Mouse (Mus musculus): ENCODE data around the gene Zfp668. TPM values are rescaled to one million over a fixed set of nuclear protein-coding genes. Genes with fewer than 3 reads are reported as not detected.
A peak's percentile ranks its signal among the peaks of the same experiment; 100 is the strongest.
"Not testable (repeated sequence)": the region's sequence is repeated elsewhere in the genome, so short reads cannot be mapped to it uniquely, and the experiment has no call there.

Zfp668 gene
- polyA plus RNA-seq, 1 experiment = 15.3 TPM

DNA sequence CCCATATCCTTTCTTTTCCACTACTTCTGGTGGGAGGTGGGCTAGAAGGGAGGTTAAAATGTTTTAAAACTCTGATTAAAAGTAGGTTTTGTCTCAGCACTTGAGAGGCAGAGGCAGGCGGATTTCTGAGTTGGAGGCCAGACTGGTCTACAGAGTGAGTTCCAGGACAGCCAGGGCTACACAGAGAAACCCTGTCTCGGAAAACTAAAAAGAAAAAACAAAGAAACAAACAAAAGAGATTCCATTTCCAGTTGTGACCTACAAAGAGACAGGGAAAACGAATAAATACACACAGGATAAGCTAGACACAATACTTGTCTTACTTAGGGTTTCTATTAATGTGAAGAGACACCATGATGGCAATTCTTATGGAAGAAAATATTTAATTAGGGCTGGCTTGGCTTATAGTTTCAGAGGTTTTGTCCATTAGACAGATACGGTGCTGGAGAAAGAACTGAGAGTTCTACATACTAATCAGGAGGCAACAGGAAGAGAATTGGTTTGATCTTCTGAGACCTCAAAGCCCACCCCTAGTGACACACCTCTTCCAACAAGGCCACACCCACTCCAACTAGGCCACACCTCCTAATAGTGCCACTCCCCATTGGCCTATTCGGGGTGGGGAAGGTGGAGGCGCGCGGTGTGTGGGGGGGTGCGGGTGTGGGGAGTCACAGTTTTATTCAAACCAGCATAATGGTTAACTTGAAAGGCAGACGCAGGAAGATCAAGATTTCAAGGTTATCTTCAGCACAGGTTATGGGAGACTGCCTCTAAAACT, 21.7 kb upstream of the Zfp668 start:
- no peak overlapping the region for H3K4me3 ChIP-seq (ENCODE audit: low read depth, low read length)
- no peak overlapping the region for H3K9ac ChIP-seq (ENCODE audit: low read depth, poor library complexity, severe bottlenecking)
- no peak overlapping the region for H3K27ac ChIP-seq (ENCODE audit: insufficient read depth, low read length)
- H3K36me3 ChIP-seq (ENCODE audit: control insufficient read depth, insufficient read depth, low read length, poor library complexity, severe bottlenecking) = no peaks in the 10 kb centered on the region
- H3K27me3 ChIP-seq (ENCODE audit: control insufficient read depth, insufficient read depth, low read length, poor library complexity, severe bottlenecking) = no peaks in the 10 kb centered on the region
- no peaks in the 10 kb centered on the region for H3K9me3 ChIP-seq (replicated peaks; ENCODE audit: control insufficient read depth, insufficient read depth, low read length, poor library complexity, severe bottlenecking)
- no peaks in the 10 kb centered on the region for H3K4me1 ChIP-seq (ENCODE audit: control insufficient read depth, insufficient read depth, low read length)
- TF ChIP-seq CTCF (IDR thresholded peaks at IDR 0.05; ENCODE audit: low read depth, low read length) = no peak
- TF ChIP-seq EP300 (IDR thresholded peaks at IDR 0.05; ENCODE audit: insufficient read depth, low read depth, low read length) = no peak
- TF ChIP-seq POLR2A (IDR thresholded peaks at IDR 0.05; ENCODE audit: insufficient read depth, low read length) = no peak

DNA sequence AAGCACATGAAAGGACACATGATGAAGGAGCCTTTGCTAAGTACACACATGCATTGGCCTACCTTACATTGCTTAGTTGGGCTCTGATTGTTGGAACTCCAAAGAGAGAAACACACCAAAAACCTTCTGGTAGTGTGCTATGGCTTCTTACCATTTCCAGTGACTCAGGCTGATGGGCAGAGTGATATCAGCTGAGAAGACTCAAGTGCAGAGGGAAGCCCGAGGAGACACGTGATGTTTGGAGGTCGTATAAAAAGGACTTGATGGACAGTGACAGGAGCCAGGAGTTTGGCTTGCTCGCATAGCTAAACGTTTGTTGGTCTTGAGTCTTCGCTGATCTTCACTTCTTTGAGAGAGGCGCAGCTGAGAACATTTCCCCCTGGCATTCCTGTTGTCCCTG, 20.9 kb upstream of the Zfp668 start:
- H3K9ac ChIP-seq (ENCODE audit: low read depth, poor library complexity, severe bottlenecking) = no peak overlapping the region
- no peaks in the 10 kb centered on the region for H3K36me3 ChIP-seq (ENCODE audit: control insufficient read depth, insufficient read depth, low read length, poor library complexity, severe bottlenecking)
- H3K4me1 ChIP-seq (ENCODE audit: control insufficient read depth, insufficient read depth, low read length) = no peaks in the 10 kb centered on the region
- no peak overlapping the region for H3K27ac ChIP-seq (ENCODE audit: insufficient read depth, low read length)
- no peak overlapping the region for H3K4me3 ChIP-seq (ENCODE audit: low read depth, low read length)
- no peaks in the 10 kb centered on the region for H3K27me3 ChIP-seq (ENCODE audit: control insufficient read depth, insufficient read depth, low read length, poor library complexity, severe bottlenecking)
- no peak for TF ChIP-seq POLR2A (IDR thresholded peaks at IDR 0.05; ENCODE audit: insufficient read depth, low read length)
- no peak for TF ChIP-seq EP300 (IDR thresholded peaks at IDR 0.05; ENCODE audit: insufficient read depth, low read depth, low read length)
- no peak for TF ChIP-seq CTCF (IDR thresholded peaks at IDR 0.05; ENCODE audit: low read depth, low read length)
- no peaks in the 10 kb centered on the region for H3K9me3 ChIP-seq (replicated peaks; ENCODE audit: control insufficient read depth, insufficient read depth, low read length, poor library complexity, severe bottlenecking)

DNA sequence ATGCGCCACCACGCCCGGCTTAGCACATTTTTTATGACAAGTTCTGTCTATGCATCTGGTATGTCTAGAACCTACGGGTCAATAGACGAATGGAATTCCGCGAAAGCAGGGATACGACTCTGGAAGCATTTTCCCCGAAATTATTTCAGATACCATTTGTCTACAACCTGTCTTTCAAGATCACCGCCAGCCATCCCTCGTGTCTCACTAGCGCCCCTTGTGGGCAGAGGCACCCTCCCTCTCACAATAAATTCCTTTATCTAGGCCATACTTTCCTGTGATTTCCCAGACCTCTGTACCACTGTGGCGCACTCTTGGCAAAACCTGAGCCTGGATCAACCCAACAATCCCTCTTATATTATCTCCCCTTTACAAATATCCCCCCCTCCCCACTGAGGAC, 19.8 kb upstream of the Zfp668 start:
- Histone ChIP-seq H3K36me3 (ENCODE audit: control insufficient read depth, insufficient read depth, low read length, poor library complexity, severe bottlenecking) (no peaks in the 10 kb centered on the region), H3K9ac (ENCODE audit: low read depth, poor library complexity, severe bottlenecking) (no peak overlapping the region), H3K4me3 (ENCODE audit: low read depth, low read length) (peak overlapping the region; percentile 40), H3K4me1 (ENCODE audit: control insufficient read depth, insufficient read depth, low read length) (no peaks in the 10 kb centered on the region), H3K27me3 (ENCODE audit: control insufficient read depth, insufficient read depth, low read length, poor library complexity, severe bottlenecking) (no peaks in the 10 kb centered on the region), H3K27ac (ENCODE audit: insufficient read depth, low read length) (no peak overlapping the region), H3K9me3 (replicated peaks; ENCODE audit: control insufficient read depth, insufficient read depth, low read length, poor library complexity, severe bottlenecking) (no peaks in the 10 kb centered on the region)
- TF ChIP-seq CTCF (IDR thresholded peaks at IDR 0.05; ENCODE audit: low read depth, low read length) = peak; percentile 92
- TF ChIP-seq EP300 (IDR thresholded peaks at IDR 0.05; ENCODE audit: insufficient read depth, low read depth, low read length) = no peak

DNA sequence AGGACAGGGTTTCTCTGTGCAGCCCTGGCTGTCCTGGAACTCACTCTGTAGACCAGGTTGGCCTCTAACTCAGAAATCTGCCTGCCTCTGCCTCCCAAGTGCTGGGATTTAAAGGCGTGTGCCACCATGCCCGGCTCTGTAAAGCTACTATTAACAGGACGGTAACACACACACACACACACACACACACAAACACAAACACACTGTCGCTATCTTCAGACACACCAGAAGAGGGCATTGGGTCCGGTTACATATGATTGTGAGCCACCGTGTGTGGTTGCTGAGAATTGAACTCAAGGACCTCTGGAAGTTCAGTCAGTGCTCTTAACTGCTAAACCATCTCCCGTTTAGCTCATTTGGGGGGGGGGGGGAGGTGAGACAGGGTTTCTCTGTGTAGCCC, 19.3 kb upstream of the Zfp668 start:
- peak overlapping the region; percentile 40 for H3K4me3 ChIP-seq (ENCODE audit: low read depth, low read length)
- H3K27ac ChIP-seq (ENCODE audit: insufficient read depth, low read length); H3K27me3 ChIP-seq (ENCODE audit: control insufficient read depth, insufficient read depth, low read length, poor library complexity, severe bottlenecking); H3K4me1 ChIP-seq (ENCODE audit: control insufficient read depth, insufficient read depth, low read length); H3K9ac ChIP-seq (ENCODE audit: low read depth, poor library complexity, severe bottlenecking); H3K36me3 ChIP-seq (ENCODE audit: control insufficient read depth, insufficient read depth, low read length, poor library complexity, severe bottlenecking); H3K9me3 ChIP-seq (replicated peaks; ENCODE audit: control insufficient read depth, insufficient read depth, low read length, poor library complexity, severe bottlenecking): not testable (repeated sequence)

DNA sequence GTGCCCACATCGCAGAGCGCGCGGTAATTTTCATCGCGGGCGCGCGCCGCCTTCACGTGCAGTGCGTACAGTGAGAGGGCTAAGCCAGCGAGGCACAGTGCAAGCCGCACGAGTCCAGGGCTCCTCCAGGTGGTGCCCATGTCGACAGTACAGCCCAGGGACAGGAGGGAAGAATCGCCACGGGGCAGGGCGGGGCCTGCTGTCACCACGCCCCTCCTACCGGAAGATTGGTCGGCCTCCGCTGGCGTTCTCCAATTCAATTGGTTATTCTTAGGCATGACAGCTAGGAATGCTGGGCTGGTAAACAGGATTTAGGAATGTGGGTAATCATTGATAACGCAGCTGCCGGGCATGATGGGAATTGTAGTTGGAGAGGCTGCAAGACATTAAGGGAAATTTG, 18.8 kb upstream of the Zfp668 start, which contains the start of the genes Gm21974 and Vkorc1:
Gene Gm21974, minus strand, starts transcription at position 13 of the 400 bp plus-strand sequence.
Gene Vkorc1, minus strand, starts transcription at position 176 of the 400 bp plus-strand sequence.
- Histone ChIP-seq H3K36me3 (ENCODE audit: control insufficient read depth, insufficient read depth, low read length, poor library complexity, severe bottlenecking) (no peaks in the 10 kb centered on the region), H3K27ac (ENCODE audit: insufficient read depth, low read length) (no peak within 1 kb of the TSS), H3K9me3 (replicated peaks; ENCODE audit: control insufficient read depth, insufficient read depth, low read length, poor library complexity, severe bottlenecking) (no peaks in the 10 kb centered on the region), H3K4me1 (ENCODE audit: control insufficient read depth, insufficient read depth, low read length) (no peaks in the 10 kb centered on the region), H3K27me3 (ENCODE audit: control insufficient read depth, insufficient read depth, low read length, poor library complexity, severe bottlenecking) (no peaks in the 10 kb centered on the region), H3K9ac (ENCODE audit: low read depth, poor library complexity, severe bottlenecking) (peak within 1 kb of the TSS; percentile 45), H3K4me3 (ENCODE audit: low read depth, low read length) (peak within 1 kb of the TSS; percentile 72)
- TF ChIP-seq EP300 (IDR thresholded peaks at IDR 0.05; ENCODE audit: insufficient read depth, low read depth, low read length) (peak; percentile 58; the same call in 1 of the 2 replicates), POLR2A (IDR thresholded peaks at IDR 0.05; ENCODE audit: insufficient read depth, low read length) (no peak)

DNA sequence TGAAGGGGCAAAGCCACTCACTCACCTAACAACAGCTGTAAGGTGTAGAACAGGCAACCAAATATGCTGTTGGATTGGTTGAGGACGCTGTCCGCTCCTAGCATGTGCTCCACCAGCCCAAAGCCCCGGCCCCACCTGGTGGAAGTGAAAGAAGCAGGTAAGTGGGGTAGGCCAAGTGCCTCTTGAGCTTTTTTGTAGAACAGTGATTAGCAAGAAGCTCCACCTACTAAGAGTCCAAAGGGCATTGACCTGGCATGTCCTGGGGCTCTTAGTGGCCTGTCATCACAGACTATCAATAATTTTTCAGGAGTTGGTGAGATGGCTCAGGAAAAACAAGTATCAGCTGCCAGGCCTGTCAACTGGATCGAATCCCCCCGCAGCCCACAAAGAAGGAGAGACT, 17.9 kb upstream of the Zfp668 start:
- H3K4me1 ChIP-seq (ENCODE audit: control insufficient read depth, insufficient read depth, low read length) = no peaks in the 10 kb centered on the region
- 0 out of 2 replicates have a peak, but pooled peaks cover under 1% of the 10 kb centered on the region for H3K36me3 ChIP-seq (ENCODE audit: control insufficient read depth, insufficient read depth, low read length, poor library complexity, severe bottlenecking)
- no peaks in the 10 kb centered on the region for H3K27me3 ChIP-seq (ENCODE audit: control insufficient read depth, insufficient read depth, low read length, poor library complexity, severe bottlenecking)
- no peak for TF ChIP-seq CTCF (IDR thresholded peaks at IDR 0.05; ENCODE audit: low read depth, low read length)
- no peak for TF ChIP-seq EP300 (IDR thresholded peaks at IDR 0.05; ENCODE audit: insufficient read depth, low read depth, low read length)
- no peak for TF ChIP-seq POLR2A (IDR thresholded peaks at IDR 0.05; ENCODE audit: insufficient read depth, low read length)
- no peak overlapping the region for H3K27ac ChIP-seq (ENCODE audit: insufficient read depth, low read length)
- peak overlapping the region; percentile 45; the same call in 1 of the 2 replicates for H3K9ac ChIP-seq (ENCODE audit: low read depth, poor library complexity, severe bottlenecking)
- peak overlapping the region; percentile 72; the same call in 1 of the 2 replicates for H3K4me3 ChIP-seq (ENCODE audit: low read depth, low read length)
- no peaks in the 10 kb centered on the region for H3K9me3 ChIP-seq (replicated peaks; ENCODE audit: control insufficient read depth, insufficient read depth, low read length, poor library complexity, severe bottlenecking)

All from ES-Bruce4 (cell line).